Mouse (Mus musculus): ENCODE measurements around the gene Mapkapk3. TPM values are rescaled to one million over a fixed set of nuclear protein-coding genes. Genes with fewer than 3 reads are reported as not detected.

Mapkapk3 gene
- polyA plus RNA-seq, 1 experiment from 2014 or later = 17.8 TPM

GRCm38 (mm10) chr9:107267721-107268402, 21.8 kb downstream of the Mapkapk3 start:
- ATAC-seq (ENCODE audit: low read depth) = no peak
- WGBS = 12% methylated on average over 4 of the region's 4 CpGs
- H3K4me1 ChIP-seq (replicated peaks; ENCODE audit: control insufficient read depth, insufficient read depth, low read length) = no peaks in the 10 kb centered on the region
- H3K27me3 ChIP-seq (ENCODE audit: control insufficient read depth, insufficient read depth, low read depth, low read length) = no peaks in the 10 kb centered on the region
- H3K4me3 ChIP-seq (ENCODE audit: low read length) = no peak overlapping the region
- H3K9me3 ChIP-seq (ENCODE audit: control insufficient read depth, low read length) = no peaks in the 10 kb centered on the region
- H3K9ac ChIP-seq (ENCODE audit: low read length) = no peak overlapping the region
- H3K27ac ChIP-seq (ENCODE audit: low read length) = no peak overlapping the region
- H3K4me2 ChIP-seq (ENCODE audit: low read depth, low read length) = no peak overlapping the region
- H3K36me3 ChIP-seq (ENCODE audit: control insufficient read depth, insufficient read depth, low read length) = no peaks in the 10 kb centered on the region

- Histone ChIP-seq H3K36me3 (ENCODE audit: control insufficient read depth, insufficient read depth, low read length) (no peaks in the 10 kb centered on the region), H3K27me3 (ENCODE audit: control insufficient read depth, insufficient read depth, low read depth, low read length) (no peaks in the 10 kb centered on the region), H3K9me3 (ENCODE audit: control insufficient read depth, low read length) (no peaks in the 10 kb centered on the region), H3K4me1 (replicated peaks; ENCODE audit: control insufficient read depth, insufficient read depth, low read length) (no peaks in the 10 kb centered on the region), H3K4me2 (ENCODE audit: low read depth, low read length) (no peak overlapping the region), H3K9ac (ENCODE audit: low read length) (no peak overlapping the region), H3K27ac (ENCODE audit: low read length) (no peak overlapping the region), H3K4me3 (ENCODE audit: low read length) (no peak overlapping the region)
- 41% methylated on average over 1 of the region's 1 CpGs for WGBS
- ATAC-seq (ENCODE audit: low read depth) = no peak
Observed at GRCm38 (mm10) chr9:107267028-107267427, 22.6 kb downstream of the Mapkapk3 start.

GRCm38 (mm10) chr9:107264731-107265130, 24.9 kb downstream of the Mapkapk3 start:
- Histone ChIP-seq H3K9me3 (ENCODE audit: control insufficient read depth, low read length) (no peaks in the 10 kb centered on the region), H3K4me3 (ENCODE audit: low read length) (no peak overlapping the region), H3K4me1 (replicated peaks; ENCODE audit: control insufficient read depth, insufficient read depth, low read length) (no peaks in the 10 kb centered on the region), H3K27me3 (ENCODE audit: control insufficient read depth, insufficient read depth, low read depth, low read length) (no peaks in the 10 kb centered on the region), H3K4me2 (ENCODE audit: low read depth, low read length) (no peak overlapping the region), H3K27ac (ENCODE audit: low read length) (no peak overlapping the region), H3K9ac (ENCODE audit: low read length) (no peak overlapping the region), H3K36me3 (ENCODE audit: control insufficient read depth, insufficient read depth, low read length) (no peaks in the 10 kb centered on the region)
- ATAC-seq (ENCODE audit: low read depth) = no peak
- WGBS = 63% methylated on average over 3 of the region's 3 CpGs

- Histone ChIP-seq H3K36me3 (ENCODE audit: control insufficient read depth, insufficient read depth, low read length) (no peaks in the 10 kb centered on the region), H3K27me3 (ENCODE audit: control insufficient read depth, insufficient read depth, low read depth, low read length) (no peaks in the 10 kb centered on the region), H3K4me1 (replicated peaks; ENCODE audit: control insufficient read depth, insufficient read depth, low read length) (no peaks in the 10 kb centered on the region), H3K4me3 (ENCODE audit: low read length) (no peak overlapping the region), H3K9ac (ENCODE audit: low read length) (no peak overlapping the region), H3K9me3 (ENCODE audit: control insufficient read depth, low read length) (no peaks in the 10 kb centered on the region), H3K4me2 (ENCODE audit: low read depth, low read length) (no peak overlapping the region), H3K27ac (ENCODE audit: low read length) (no peak overlapping the region)
- no peak for ATAC-seq (ENCODE audit: low read depth)
- 83% methylated on average over 5 of the region's 5 CpGs for WGBS
Observed at GRCm38 (mm10) chr9:107263912-107264311, 25.8 kb downstream of the Mapkapk3 start.

- H3K36me3 ChIP-seq (ENCODE audit: control insufficient read depth, insufficient read depth, low read length) = no peaks in the 10 kb centered on the region
- H3K4me3 ChIP-seq (ENCODE audit: low read length) = no peak overlapping the region
- WGBS = 67% methylated on average over 7 of the region's 7 CpGs
- H3K4me1 ChIP-seq (replicated peaks; ENCODE audit: control insufficient read depth, insufficient read depth, low read length) = no peaks in the 10 kb centered on the region
- H3K27ac ChIP-seq (ENCODE audit: low read length) = no peak overlapping the region
- no peak overlapping the region for H3K4me2 ChIP-seq (ENCODE audit: low read depth, low read length)
- no peak overlapping the region for H3K9ac ChIP-seq (ENCODE audit: low read length)
- no peaks in the 10 kb centered on the region for H3K27me3 ChIP-seq (ENCODE audit: control insufficient read depth, insufficient read depth, low read depth, low read length)
- ATAC-seq (ENCODE audit: low read depth) = no peak
- H3K9me3 ChIP-seq (ENCODE audit: control insufficient read depth, low read length) = no peaks in the 10 kb centered on the region
Observed at GRCm38 (mm10) chr9:107262375-107262774, 27.3 kb downstream of the Mapkapk3 start.

GRCm38 (mm10) chr9:107261792-107262191, 27.9 kb downstream of the Mapkapk3 start:
- no peak overlapping the region for H3K27ac ChIP-seq (ENCODE audit: low read length)
- H3K4me1 ChIP-seq (replicated peaks; ENCODE audit: control insufficient read depth, insufficient read depth, low read length) = no peaks in the 10 kb centered on the region
- no peaks in the 10 kb centered on the region for H3K36me3 ChIP-seq (ENCODE audit: control insufficient read depth, insufficient read depth, low read length)
- no peak overlapping the region for H3K4me2 ChIP-seq (ENCODE audit: low read depth, low read length)
- no peaks in the 10 kb centered on the region for H3K9me3 ChIP-seq (ENCODE audit: control insufficient read depth, low read length)
- 67% methylated on average over 6 of the region's 6 CpGs for WGBS
- no peak overlapping the region for H3K9ac ChIP-seq (ENCODE audit: low read length)
- H3K27me3 ChIP-seq (ENCODE audit: control insufficient read depth, insufficient read depth, low read depth, low read length) = no peaks in the 10 kb centered on the region
- no peak for ATAC-seq (ENCODE audit: low read depth)
- no peak overlapping the region for H3K4me3 ChIP-seq (ENCODE audit: low read length)

- no peaks in the 10 kb centered on the region for H3K27me3 ChIP-seq (ENCODE audit: control insufficient read depth, insufficient read depth, low read depth, low read length)
- no peaks in the 10 kb centered on the region for H3K4me1 ChIP-seq (replicated peaks; ENCODE audit: control insufficient read depth, insufficient read depth, low read length)
- no peak overlapping the region for H3K27ac ChIP-seq (ENCODE audit: low read length)
- no peak overlapping the region for H3K4me3 ChIP-seq (ENCODE audit: low read length)
- H3K36me3 ChIP-seq (ENCODE audit: control insufficient read depth, insufficient read depth, low read length) = no peaks in the 10 kb centered on the region
- no peak for ATAC-seq (ENCODE audit: low read depth)
- 47% methylated on average over 8 of the region's 8 CpGs for WGBS
- H3K9ac ChIP-seq (ENCODE audit: low read length) = no peak overlapping the region
- H3K4me2 ChIP-seq (ENCODE audit: low read depth, low read length) = no peak overlapping the region
- H3K9me3 ChIP-seq (ENCODE audit: control insufficient read depth, low read length) = no peaks in the 10 kb centered on the region
Observed at GRCm38 (mm10) chr9:107260836-107261235, 28.8 kb downstream of the Mapkapk3 start.

- no peaks in the 10 kb centered on the region for H3K9me3 ChIP-seq (ENCODE audit: control insufficient read depth, low read length)
- H3K4me2 ChIP-seq (ENCODE audit: low read depth, low read length) = no peak overlapping the region
- no peaks in the 10 kb centered on the region for H3K27me3 ChIP-seq (ENCODE audit: control insufficient read depth, insufficient read depth, low read depth, low read length)
- H3K4me3 ChIP-seq (ENCODE audit: low read length) = no peak overlapping the region
- H3K9ac ChIP-seq (ENCODE audit: low read length) = no peak overlapping the region
- ATAC-seq (ENCODE audit: low read depth) = no peak
- 55% methylated on average over 2 of the region's 2 CpGs for WGBS
- H3K4me1 ChIP-seq (replicated peaks; ENCODE audit: control insufficient read depth, insufficient read depth, low read length) = no peaks in the 10 kb centered on the region
- no peaks in the 10 kb centered on the region for H3K36me3 ChIP-seq (ENCODE audit: control insufficient read depth, insufficient read depth, low read length)
- H3K27ac ChIP-seq (ENCODE audit: low read length) = no peak overlapping the region
Observed at GRCm38 (mm10) chr9:107260429-107260828, 29.2 kb downstream of the Mapkapk3 start.

GRCm38 (mm10) chr9:107259571-107259970, 30.1 kb downstream of the Mapkapk3 start:
- WGBS = 35% methylated on average over 6 of the region's 6 CpGs
- no peak overlapping the region for H3K27ac ChIP-seq (ENCODE audit: low read length)
- no peaks in the 10 kb centered on the region for H3K9me3 ChIP-seq (ENCODE audit: control insufficient read depth, low read length)
- no peak overlapping the region for H3K4me2 ChIP-seq (ENCODE audit: low read depth, low read length)
- H3K9ac ChIP-seq (ENCODE audit: low read length) = no peak overlapping the region
- no peaks in the 10 kb centered on the region for H3K4me1 ChIP-seq (replicated peaks; ENCODE audit: control insufficient read depth, insufficient read depth, low read length)
- no peaks in the 10 kb centered on the region for H3K36me3 ChIP-seq (ENCODE audit: control insufficient read depth, insufficient read depth, low read length)
- H3K4me3 ChIP-seq (ENCODE audit: low read length) = no peak overlapping the region
- H3K27me3 ChIP-seq (ENCODE audit: control insufficient read depth, insufficient read depth, low read depth, low read length) = no peaks in the 10 kb centered on the region
- ATAC-seq (ENCODE audit: low read depth) = peak; percentile 76

GRCm38 (mm10) chr9:107255596-107255995, 34.1 kb downstream of the Mapkapk3 start:
- no peaks in the 10 kb centered on the region for H3K36me3 ChIP-seq (ENCODE audit: control insufficient read depth, insufficient read depth, low read length)
- H3K4me3 ChIP-seq (ENCODE audit: low read length) = no peak overlapping the region
- WGBS = 62% methylated on average over 3 of the region's 3 CpGs
- H3K27me3 ChIP-seq (ENCODE audit: control insufficient read depth, insufficient read depth, low read depth, low read length) = no peaks in the 10 kb centered on the region
- H3K4me1 ChIP-seq (replicated peaks; ENCODE audit: control insufficient read depth, insufficient read depth, low read length) = no peaks in the 10 kb centered on the region
- no peak for ATAC-seq (ENCODE audit: low read depth)
- no peak overlapping the region for H3K9ac ChIP-seq (ENCODE audit: low read length)
- no peak overlapping the region for H3K4me2 ChIP-seq (ENCODE audit: low read depth, low read length)
- H3K9me3 ChIP-seq (ENCODE audit: control insufficient read depth, low read length) = no peaks in the 10 kb centered on the region
- H3K27ac ChIP-seq (ENCODE audit: low read length) = no peak overlapping the region
